Mouse (Mus musculus) neural tube, embryonic 15.5 days (tissue): ENCODE data around the gene Bicdl1. TPM values are rescaled to one million over a fixed set of nuclear protein-coding genes. Genes with fewer than 3 reads are reported as not detected.

Source experiments
- ATAC-seq: fragments of 200-750 bp; cut with Nextera tagmentation; 2 replicates; pipeline ENCODE4 v1.8.0; 2017; ENCODE audit warnings: mild to moderate bottlenecking, moderate TSS enrichment, moderate library complexity; ENCODE audit not compliant: low FRiP score
- H3K27ac ChIP-seq: fragments of 300-500 bp; sonication (generic); replicated peaks from 2 replicates; pipeline ENCODE4 v1.5.1; 2015; ENCODE audit warnings: mild to moderate bottlenecking, inconsistent platforms
- H3K27me3 ChIP-seq: fragments of 300-500 bp; sonication (generic); replicated peaks from 2 replicates; pipeline ENCODE4 v1.6.1; 2015; ENCODE audit warnings: inconsistent platforms
- H3K36me3 ChIP-seq: fragments of 300-500 bp; sonication (generic); 2 replicates; pipeline ENCODE4 v1.6.1; 2015; ENCODE audit warnings: inconsistent platforms
- H3K4me1 ChIP-seq: fragments of 300-500 bp; sonication (generic); 2 replicates; pipeline ENCODE4 v1.6.1; 2015; ENCODE audit warnings: inconsistent platforms
- H3K4me2 ChIP-seq: fragments of 300-500 bp; sonication (generic); 2 replicates; pipeline ENCODE4 v1.6.1; 2015; ENCODE audit warnings: inconsistent platforms, mild to moderate bottlenecking, moderate library complexity
- H3K4me3 ChIP-seq: fragments of 300-500 bp; sonication (generic); replicated peaks from 2 replicates; pipeline ENCODE4 v1.5.1; 2015; ENCODE audit warnings: mild to moderate bottlenecking, inconsistent platforms
- H3K9ac ChIP-seq: fragments of 300-500 bp; sonication (generic); replicated peaks from 2 replicates; pipeline ENCODE4 v1.6.1; 2015; ENCODE audit warnings: mild to moderate bottlenecking, inconsistent platforms
- H3K9me3 ChIP-seq: fragments of 300-500 bp; sonication (generic); replicated peaks from 2 replicates; pipeline ENCODE4 v1.6.1; 2016; ENCODE audit warnings: inconsistent platforms
- WGBS: fragments of 180-500 bp; shearing (Covaris S2); methylation state at CpG from one replicate; pipeline ENCODE4 v1.1.7; 2015; ENCODE audit warnings: mixed read lengths; 5-methylcytosine and 5-hydroxymethylcytosine counted together
- microRNA-seq: library from miRNA; unstranded; fragments of <30 nt; microRNA quantifications from one replicate; pipeline ENCODE4, GENCODE M21; 2017
- polyA plus RNA-seq: library from polyadenylated mRNA; unstranded; fragments of >200 nt; fragmentation: Nextera tagmentation; extraction: Ambion mirVana; gene quantifications from 2 replicates; pipeline ENCODE4 v1.2.1, GENCODE M21; 2015

Bicdl1 gene
- polyA plus RNA-seq, 1 experiment from 2014 or later, result 44.0 TPM

- no peak for ATAC-seq
- peaks cover 40% of the 10 kb centered on the region for H3K36me3 ChIP-seq
- no peak overlapping the region for H3K9ac ChIP-seq
- no peaks in the 10 kb centered on the region for H3K27me3 ChIP-seq
- H3K4me2 ChIP-seq, result no peak overlapping the region
- no peaks in the 10 kb centered on the region for H3K4me1 ChIP-seq
- no peaks in the 10 kb centered on the region for H3K9me3 ChIP-seq
- H3K4me3 ChIP-seq, result no peak overlapping the region
- WGBS, result 87% methylated on average over 7 of the region's 7 CpGs
- no peak overlapping the region for H3K27ac ChIP-seq
Measured at GRCm38 (mm10) chr5:115622686-115623085, 108.7 kb downstream of the Bicdl1 start.

GRCm38 (mm10) chr5:115619690-115620089 is 111.7 kb downstream of the Bicdl1 start:
- Histone ChIP-seq H3K9ac (no peak overlapping the region), H3K4me3 (no peak overlapping the region), H3K36me3 (peaks cover 70% of the 10 kb centered on the region), H3K27ac (no peak overlapping the region), H3K4me1 (no peaks in the 10 kb centered on the region), H3K4me2 (no peak overlapping the region), H3K9me3 (no peaks in the 10 kb centered on the region), H3K27me3 (no peaks in the 10 kb centered on the region)
- 96% methylated on average over 15 of the region's 15 CpGs for WGBS
- ATAC-seq, result no peak

GRCm38 (mm10) chr5:115614948-115615347 is 116.5 kb downstream of the Bicdl1 start:
- Histone ChIP-seq H3K27ac (no peak overlapping the region), H3K4me1 (no peaks in the 10 kb centered on the region), H3K9ac (no peak overlapping the region), H3K4me2 (no peak overlapping the region), H3K36me3 (peaks cover 99% of the 10 kb centered on the region), H3K4me3 (no peak overlapping the region), H3K9me3 (no peaks in the 10 kb centered on the region), H3K27me3 (no peaks in the 10 kb centered on the region)
- ATAC-seq, result no peak
- 90% methylated on average over 7 of the region's 7 CpGs for WGBS

- Histone ChIP-seq H3K4me3 (no peak overlapping the region), H3K4me2 (no peak overlapping the region), H3K9me3 (no peaks in the 10 kb centered on the region), H3K4me1 (no peaks in the 10 kb centered on the region), H3K9ac (no peak overlapping the region), H3K27ac (no peak overlapping the region), H3K36me3 (peaks cover 99% of the 10 kb centered on the region), H3K27me3 (no peaks in the 10 kb centered on the region)
- 94% methylated on average over 9 of the region's 9 CpGs for WGBS
- ATAC-seq, result no peak
Measured at GRCm38 (mm10) chr5:115613332-115613731, 118.1 kb downstream of the Bicdl1 start.

DNA sequence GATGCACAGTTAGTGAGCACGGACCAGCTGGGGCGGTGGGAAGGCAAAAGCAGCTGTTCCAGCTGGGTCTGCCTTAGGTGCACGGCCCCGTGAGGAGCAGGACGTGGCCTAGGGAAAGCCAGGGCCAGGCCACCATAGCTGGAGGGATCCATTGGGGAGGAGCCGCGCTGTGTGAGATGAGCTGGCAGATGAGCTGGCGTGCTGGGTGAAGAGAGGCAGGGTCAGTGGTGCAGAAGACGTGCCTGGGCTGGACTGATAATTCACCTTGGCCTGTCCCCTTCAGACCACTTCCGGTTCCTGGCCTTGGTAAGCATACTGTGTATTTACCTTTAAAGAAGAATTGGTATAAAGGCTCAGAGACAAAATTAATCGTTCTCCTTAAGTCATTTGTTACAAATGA is 119.9 kb downstream of the Bicdl1 start:
- H3K36me3 ChIP-seq, result peaks cover 97% of the 10 kb centered on the region
- no peaks in the 10 kb centered on the region for H3K9me3 ChIP-seq
- H3K4me3 ChIP-seq, result no peak overlapping the region
- WGBS, result 93% methylated on average over 11 of the region's 11 CpGs
- no peak overlapping the region for H3K27ac ChIP-seq
- H3K9ac ChIP-seq, result no peak overlapping the region
- no peak for ATAC-seq
- H3K27me3 ChIP-seq, result no peaks in the 10 kb centered on the region
- no peak overlapping the region for H3K4me2 ChIP-seq
- H3K4me1 ChIP-seq, result no peaks in the 10 kb centered on the region

GRCm38 (mm10) chr5:115603561-115603960 is 127.9 kb downstream of the Bicdl1 start:
- Histone ChIP-seq H3K9me3 (no peaks in the 10 kb centered on the region), H3K36me3 (peaks cover 88% of the 10 kb centered on the region), H3K9ac (no peak overlapping the region), H3K27me3 (no peaks in the 10 kb centered on the region), H3K4me2 (no peak overlapping the region), H3K4me1 (no peaks in the 10 kb centered on the region), H3K4me3 (no peak overlapping the region), H3K27ac (no peak overlapping the region)
- ATAC-seq, result no peak
- 97% methylated on average over 6 of the region's 6 CpGs for whole genome bisulfite sequencing

Small RNA genes lying within 50 kb of the gene (microRNA-seq; reads per million reads assigned to microRNA genes)
- gene Mir7030, result not detected

Other genes starting within 250 kb of the Bicdl1 start
- gene Sirt4, start 246.9 kb downstream of the Bicdl1 start, polyA plus RNA-seq, result 31.0 and 37.1 TPM in 2 replicates
- 21.3 and 28.2 TPM in 2 replicates for gene Pxn, start 224.9 kb downstream of the Bicdl1 start, polyA plus RNA-seq
- 785 and 1,036 TPM in 2 replicates for gene Rplp0, start 172.2 kb downstream of the Bicdl1 start, polyA plus RNA-seq
- gene Gcn1l1, start 166.4 kb downstream of the Bicdl1 start, polyA plus RNA-seq, result 35.7 and 37.6 TPM in 2 replicates
- gene Rab35, start 99.7 kb downstream of the Bicdl1 start, polyA plus RNA-seq, result 20.8 and 21.1 TPM in 2 replicates
- 38.8 and 40.1 TPM in 2 replicates for gene Cit, start 113.7 kb upstream of the Bicdl1 start, polyA plus RNA-seq